Mouse (Mus musculus) ES-E14 (cell line): Measurements from ENCODE around the gene Lsm2.

Source experiments
- CHD2 ChIP-seq: IDR thresholded peaks from 2 replicates; pipeline ENCODE4 v1.6.1; 2014; ENCODE audit warnings: mild to moderate bottlenecking, low read depth, low read length, inconsistent platforms
- ZNF384 ChIP-seq: IDR thresholded peaks from 2 replicates; pipeline ENCODE4 v1.6.1; 2012; ENCODE audit warnings: low read depth, low read length, inconsistent platforms

GRCm38 (mm10) chr17:35012430-35012829 lies 30.8 kb downstream of the Lsm2 start:
- no peak for TF ChIP-seq CHD2
- no peak for TF ChIP-seq ZNF384
